Mouse (Mus musculus): ENCODE measurements around the gene Tomm20.
"Not testable (repeated sequence)": the region's sequence is repeated elsewhere in the genome, so short reads cannot be mapped to it uniquely, and the experiment has no call there.

Gene Tomm20

DNA sequence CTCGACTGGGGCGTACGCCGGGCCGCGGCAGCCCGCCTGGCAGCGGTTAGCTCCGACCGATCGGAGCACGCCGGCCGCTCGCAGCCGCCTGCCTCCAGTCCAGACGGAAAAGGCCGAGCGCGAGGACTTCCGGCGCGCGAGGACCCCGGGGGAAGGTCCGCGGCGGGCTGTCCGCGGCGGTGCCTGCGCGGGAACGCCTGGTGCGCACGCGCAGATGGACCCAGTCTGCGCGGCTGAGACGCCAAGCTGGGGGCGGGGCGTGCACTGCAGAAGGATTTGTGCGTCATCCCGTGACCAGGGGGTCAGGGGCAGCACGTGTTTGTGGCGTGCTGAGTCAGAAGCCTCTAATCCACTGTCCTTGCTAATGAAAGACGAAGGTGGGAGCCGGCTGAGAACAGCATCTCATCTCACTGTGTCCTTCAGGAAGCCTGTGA is at the start of gene Tomm20:
TSS of gene Tomm20 (minus strand) at position 115 of the 434 bp plus-strand sequence.
- DNase-seq (ENCODE audit: low spot score): peak; percentile 94

- DNase-seq (ENCODE audit: low spot score): no peak
Measured at GRCm38 (mm10) chr8:126994506-126994905, 48.9 kb upstream of the Tomm20 start.

GRCm38 (mm10) chr8:126989363-126990153 is 43.9 kb upstream of the Tomm20 start:
- no peak for DNase-seq (ENCODE audit: low spot score)

- no peak for DNase-seq (ENCODE audit: low spot score)
Measured at GRCm38 (mm10) chr8:126988346-126989006, 42.8 kb upstream of the Tomm20 start.

DNA sequence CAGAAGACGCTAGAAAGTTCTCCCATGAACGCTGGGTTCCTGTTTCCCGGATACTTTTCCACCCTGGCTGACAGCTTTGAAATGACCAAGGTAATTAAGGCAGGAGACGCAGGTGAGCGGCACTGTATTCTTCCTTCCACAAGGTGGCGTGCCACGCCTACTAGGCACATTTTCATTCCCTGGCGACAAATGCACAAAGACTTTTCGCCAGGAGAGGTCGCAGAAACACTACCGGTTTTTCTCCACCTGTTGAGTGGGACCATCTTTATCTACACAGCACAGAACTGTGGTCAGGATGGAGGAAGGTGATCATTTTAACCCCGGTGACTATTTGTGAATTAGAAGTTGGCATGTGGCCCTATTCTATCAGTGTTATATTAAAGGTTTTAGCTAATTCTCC is 40.9 kb upstream of the Tomm20 start:
- peak; percentile 47 for DNase-seq (ENCODE audit: low spot score)

DNA sequence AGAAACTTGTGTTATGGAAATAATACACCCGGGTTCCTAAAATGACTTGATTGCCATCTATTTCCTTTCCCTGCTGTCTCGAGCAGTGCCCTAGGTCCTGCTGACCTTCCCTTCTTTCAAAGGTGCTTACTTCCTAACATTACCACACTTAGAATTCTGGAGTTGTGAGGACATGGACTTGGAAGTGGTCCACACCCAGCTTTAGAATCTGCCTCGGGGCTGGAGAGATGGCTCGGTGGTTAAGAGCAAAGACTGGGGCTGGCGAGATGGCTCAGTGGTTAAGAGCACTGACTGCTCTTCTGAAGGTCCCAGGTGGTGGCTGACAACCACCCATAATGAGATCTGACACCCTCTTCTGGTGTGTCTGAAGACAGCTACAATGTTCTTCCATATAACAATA is 34.4 kb upstream of the Tomm20 start:
- no peak for DNase-seq (ENCODE audit: low spot score)

- DNase-seq (ENCODE audit: low spot score): no peak
Measured at GRCm38 (mm10) chr8:126979091-126979920, 33.7 kb upstream of the Tomm20 start.

DNA sequence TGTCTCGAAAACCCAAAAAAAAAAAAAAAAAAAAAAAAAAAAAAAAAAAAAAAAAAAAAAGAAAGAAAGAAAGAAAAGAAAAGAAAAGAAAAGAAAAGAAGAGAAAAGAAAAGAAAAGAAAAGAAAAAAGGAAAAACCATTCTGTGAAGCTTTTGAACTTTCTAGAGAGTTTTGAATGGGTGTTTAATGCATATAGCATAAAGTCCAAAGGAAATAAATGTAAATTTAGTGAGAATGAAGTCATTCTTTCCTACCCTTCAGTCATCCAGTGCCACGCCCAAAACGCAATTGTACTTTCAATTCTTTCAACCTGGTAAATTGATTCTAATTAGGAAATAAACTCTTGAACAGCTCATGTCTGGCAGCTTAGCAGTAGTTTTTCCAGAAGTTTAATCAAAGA is 32.9 kb upstream of the Tomm20 start:
- DNase-seq (ENCODE audit: low spot score): not testable (repeated sequence)

- no peak for DNase-seq (ENCODE audit: low spot score)
Measured at GRCm38 (mm10) chr8:126978028-126978427, 32.4 kb upstream of the Tomm20 start.

DNA sequence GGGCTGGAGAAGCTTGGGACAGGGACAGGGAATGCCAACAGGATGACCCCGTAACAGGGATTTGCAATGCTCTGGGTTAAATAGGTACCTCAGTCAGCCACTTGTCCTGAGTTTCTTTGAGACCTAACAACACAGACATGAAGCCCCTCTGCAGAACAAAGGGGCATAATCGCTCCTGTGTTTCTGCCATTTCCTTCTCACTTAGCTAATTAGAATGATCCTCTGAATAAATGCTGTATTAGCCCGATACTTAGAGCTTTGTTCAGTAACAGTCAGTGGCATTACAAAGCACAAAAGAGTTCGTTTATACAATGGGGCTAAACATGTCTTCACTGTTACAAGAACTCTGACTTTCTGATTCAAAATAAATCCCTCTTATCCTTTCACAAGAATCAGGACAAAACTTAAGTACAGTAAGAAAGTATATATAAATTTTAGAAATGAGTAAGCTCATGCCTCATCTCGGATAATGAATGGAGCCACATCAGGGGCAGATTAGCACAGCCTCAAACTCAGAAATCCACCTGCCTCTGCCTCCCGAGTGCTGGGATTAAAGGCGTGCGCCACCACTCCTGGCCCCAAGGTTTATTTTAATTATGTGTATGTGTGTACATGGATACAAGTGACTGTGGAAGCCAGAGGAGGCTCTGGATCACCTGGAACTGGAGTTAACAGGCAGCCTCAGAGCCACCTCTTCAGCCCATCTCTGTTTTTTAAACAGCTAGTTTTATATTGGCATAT is 31.1 kb upstream of the Tomm20 start:
- no peak for DNase-seq (ENCODE audit: low spot score)

DNA sequence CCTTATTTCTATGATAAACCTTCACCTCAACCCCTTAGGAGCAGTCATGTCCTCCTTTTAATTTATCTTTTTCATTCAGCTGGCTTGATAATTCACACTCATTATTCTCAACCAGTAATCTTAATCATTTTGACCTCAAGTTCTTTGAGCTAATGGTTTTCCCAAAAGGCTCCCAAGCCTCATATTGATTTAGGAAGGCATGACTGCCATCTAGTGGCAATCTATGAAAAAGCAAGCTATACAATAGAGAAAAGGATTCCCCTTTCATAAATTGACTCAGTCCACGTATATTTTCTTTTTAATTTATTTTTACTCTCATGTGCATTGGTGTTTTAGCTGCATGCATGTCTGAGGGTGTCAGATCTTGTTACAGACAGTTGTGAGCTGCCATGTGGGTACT is 30.1 kb upstream of the Tomm20 start:
- no peak for DNase-seq (ENCODE audit: low spot score)

DNA sequence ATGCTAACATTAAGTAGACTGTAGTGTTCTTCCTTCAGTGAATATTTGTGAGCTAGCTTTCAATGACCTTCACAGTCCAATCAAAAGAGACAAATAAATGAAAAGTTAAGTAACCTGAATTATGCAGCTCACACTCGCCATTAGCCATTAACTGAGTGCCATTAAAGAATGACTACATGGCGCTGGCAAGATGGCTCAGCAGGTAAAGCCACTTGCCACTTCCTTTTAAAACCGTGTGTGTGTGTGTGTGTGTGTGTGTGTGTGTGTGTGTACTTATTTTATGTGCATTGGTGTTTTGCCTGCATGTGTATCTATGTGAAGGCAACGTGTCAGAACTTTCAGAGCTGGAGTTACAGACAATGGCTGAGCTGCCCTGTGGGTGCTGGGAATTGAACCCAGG is 28.9 kb upstream of the Tomm20 start:
- no peak for DNase-seq (ENCODE audit: low spot score)

GRCm38 (mm10) chr8:126973686-126974265 is 28.1 kb upstream of the Tomm20 start:
- DNase-seq (ENCODE audit: low spot score): no peak

- no peak for DNase-seq (ENCODE audit: low spot score)
Measured at GRCm38 (mm10) chr8:126972649-126973048, 27.0 kb upstream of the Tomm20 start.

- DNase-seq (ENCODE audit: low spot score): no peak
Measured at GRCm38 (mm10) chr8:126972102-126972501, 26.5 kb upstream of the Tomm20 start.

- DNase-seq (ENCODE audit: low spot score): no peak
Measured at GRCm38 (mm10) chr8:126971314-126971664, 25.6 kb upstream of the Tomm20 start.

DNA sequence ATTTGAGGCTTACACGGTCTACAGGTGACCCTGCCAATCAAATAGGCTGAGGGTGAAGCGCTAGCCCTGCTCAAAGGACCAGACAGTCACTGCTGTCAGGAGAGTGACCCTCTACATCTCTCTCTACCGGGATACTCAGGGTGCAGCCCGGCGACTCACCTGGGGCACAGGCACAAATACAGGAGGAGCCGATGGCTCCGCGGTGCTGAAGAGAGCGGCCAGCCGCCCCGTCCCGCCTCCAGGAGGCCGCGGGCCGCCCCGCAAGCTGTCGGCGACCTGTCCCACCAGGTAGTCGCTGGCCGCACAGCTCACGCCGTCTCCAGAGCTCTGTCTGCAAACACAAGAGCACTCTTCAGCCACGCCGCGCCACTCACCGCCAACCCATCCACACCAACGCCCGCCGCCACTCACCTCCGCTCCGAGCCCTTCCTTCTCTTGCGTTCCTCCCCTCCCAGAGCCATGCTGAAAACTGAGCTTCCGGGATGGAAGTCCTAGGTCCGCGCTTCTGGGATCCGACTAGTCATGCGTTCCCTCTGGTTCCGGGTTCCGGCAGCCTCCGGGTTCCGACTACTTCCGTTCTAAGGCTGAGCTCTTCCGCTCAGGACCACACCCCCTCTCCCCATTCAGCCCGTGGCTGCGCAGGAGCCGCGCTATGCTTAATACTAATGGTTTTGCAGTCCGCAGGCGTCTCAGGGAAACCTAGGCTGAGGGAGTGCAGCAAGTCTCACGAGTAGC is 25.1 kb upstream of the Tomm20 start, which contains the start of gene Rbm34:
TSS of gene Rbm34 (minus strand) at position 493 of the 735 bp plus-strand sequence.
- peak; percentile 91 for DNase-seq (ENCODE audit: low spot score)

- DNase-seq (ENCODE audit: low spot score): no peak
Measured at GRCm38 (mm10) chr8:126969546-126969945, 23.9 kb upstream of the Tomm20 start.

DNA sequence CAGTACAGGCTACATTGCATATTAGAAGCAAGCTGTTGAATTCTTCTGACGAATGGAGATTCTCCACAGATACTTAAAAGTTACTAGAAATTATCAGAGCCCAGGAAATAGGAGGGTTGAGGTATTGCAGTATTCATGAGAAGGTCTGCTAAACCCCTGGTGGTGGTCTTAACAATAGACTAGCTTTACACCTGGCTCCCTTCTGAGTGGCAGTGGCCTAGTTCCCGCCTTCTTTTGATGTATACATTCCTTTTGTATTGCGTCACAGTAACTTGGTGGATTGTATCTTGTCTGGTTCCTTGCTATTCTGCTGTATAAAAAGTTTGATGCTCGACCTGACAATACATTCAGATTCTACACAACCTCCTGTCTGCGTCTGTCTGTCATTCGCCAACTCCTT is 22.5 kb upstream of the Tomm20 start:
- no peak for DNase-seq (ENCODE audit: low spot score)

GRCm38 (mm10) chr8:126965246-126965645 is 19.6 kb upstream of the Tomm20 start:
- no peak for DNase-seq (ENCODE audit: low spot score)

DNA sequence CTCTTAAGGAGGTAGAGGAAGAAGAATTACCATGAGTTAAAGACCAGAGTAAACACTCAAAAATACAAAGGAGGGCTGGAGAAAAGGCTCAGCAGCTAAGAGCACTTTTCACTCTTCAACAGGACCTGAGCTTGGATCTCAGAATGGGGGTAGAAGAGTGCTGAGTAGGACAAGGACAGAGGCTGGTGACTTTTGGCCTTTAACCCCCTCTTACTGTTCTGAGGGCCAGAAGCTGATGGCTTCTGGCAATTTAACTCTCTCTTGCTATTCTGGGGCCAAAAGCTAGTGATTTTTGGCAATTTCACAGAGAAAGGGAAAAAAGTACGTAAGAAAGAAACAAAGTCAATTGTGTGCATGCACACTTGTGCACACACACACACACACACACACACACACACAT is 17.2 kb upstream of the Tomm20 start:
- DNase-seq (ENCODE audit: low spot score): no peak
